10 mouse cellular contexts compared by ENCODE assay signal in genomic region chr5:31047074-31047473, GRCm38 (mm10). TPM values are rescaled to one million over a fixed set of nuclear protein-coding genes. Genes with fewer than 3 reads are reported as not detected.
DNase-seq lines count a peak whose midpoint lies in the region; ATAC-seq and TF ChIP-seq lines count a peak whose summit lies in the region.
"Had no signal": no experiment of that assay in that cellular context is flagged by ENCODE, and none has a peak within 500 bp of the region (broad histone marks: within the 10 kb centered on the region; RNA-seq: fewer than 3 reads in every experiment).

No protein-coding gene starts in this region.

- intact Hi-C loops in heart, postnatal 25 days (cut with DNase I), result no loop called here

- no peak for DNase-seq in heart, postnatal 25 days (ENCODE audit: low spot score)
- no peak for DNase-seq in G1E (ENCODE audit: low spot score)
- DNase-seq in midbrain, embryonic 10.5 days (ENCODE audit: low spot score), result no peak
- no peak for DNase-seq in spleen, postnatal 36 days (ENCODE audit: low spot score in 2 of 2)
- no peak for DNase-seq in layer of hippocampus, adult 11-12 months (ENCODE audit: low spot score)
- no peak for DNase-seq in right cerebral cortex, adult 2 months (ENCODE audit: low spot score in 2 of 2)
- DNase-seq: layer of hippocampus, adult 9-11 months; right cerebral cortex, postnatal 14 days had no signal

- no peaks in the 10 kb centered on the region for H3K9me3 ChIP-seq in heart, embryonic 13.5 days
- no peaks in the 10 kb centered on the region for H3K9me3 ChIP-seq in G1E (replicated peaks)
- no peaks in the 10 kb centered on the region for H3K9me3 ChIP-seq in hindbrain, embryonic 12.5 days (replicated peaks)
- H3K9me3 ChIP-seq in midbrain, embryonic 10.5 days (replicated peaks), result no peaks in the 10 kb centered on the region

- no peak for ATAC-seq in heart, embryonic 13.5 days (ENCODE audit: extremely low read depth, insufficient number of reproducible peaks, low FRiP score, low TSS enrichment)
- ATAC-seq in G1E (ENCODE audit: extremely low read depth, insufficient number of reproducible peaks, low FRiP score, poor library complexity, severe bottlenecking), result no peak
- no peak for ATAC-seq in hindbrain, embryonic 12.5 days (ENCODE audit: low FRiP score)

- H3K4me3 ChIP-seq in heart, embryonic 13.5 days, result peak overlapping the region; percentile 76
- H3K4me3 ChIP-seq in G1E (ENCODE audit: low read depth, low read length), result peak overlapping the region; percentile 83; the same call in 1 of the 2 replicates
- H3K4me3 ChIP-seq in hindbrain, embryonic 12.5 days, result peak overlapping the region; percentile 64; the same call in 1 of the 2 replicates
- H3K4me3 ChIP-seq in midbrain, embryonic 10.5 days, result peak overlapping the region; percentile 76

- no peaks in the 10 kb centered on the region for H3K27me3 ChIP-seq in heart, embryonic 13.5 days (replicated peaks)
- H3K27me3 ChIP-seq in G1E (ENCODE audit: insufficient read depth, low read length), result no peaks in the 10 kb centered on the region
- no peaks in the 10 kb centered on the region for H3K27me3 ChIP-seq in hindbrain, embryonic 12.5 days
- H3K27me3 ChIP-seq in midbrain, embryonic 10.5 days (ENCODE audit: low read depth, poor library complexity, severe bottlenecking), result peaks cover 4% of the 10 kb centered on the region; the same call in 1 of the 2 replicates

- peak overlapping the region; percentile 91 for H3K4me2 ChIP-seq in heart, embryonic 13.5 days
- H3K4me2 ChIP-seq in hindbrain, embryonic 12.5 days (replicated peaks), result peak overlapping the region; percentile 73

- H3K27ac ChIP-seq in heart, embryonic 13.5 days (replicated peaks), result no peak overlapping the region
- no peak overlapping the region for H3K27ac ChIP-seq in hindbrain, embryonic 12.5 days
- 0 out of 2 replicates have a peak overlapping the region, but pooled peaks have one; percentile 91 for H3K27ac ChIP-seq in midbrain, embryonic 10.5 days (replicated peaks)

- WGBS in heart, embryonic 13.5 days, result 64% methylated on average over 5 of the region's 5 CpGs
- WGBS in hindbrain, embryonic 12.5 days, result 81% methylated on average over 5 of the region's 5 CpGs
- WGBS in midbrain, embryonic 10.5 days, result 85% methylated on average over 5 of the region's 5 CpGs

- H3K9ac ChIP-seq in heart, embryonic 13.5 days, result peak overlapping the region; percentile 94
- peak overlapping the region; percentile 80; the same call in 1 of the 2 replicates for H3K9ac ChIP-seq in hindbrain, embryonic 12.5 days

- peaks cover 14% of the 10 kb centered on the region for H3K4me1 ChIP-seq in heart, embryonic 13.5 days
- peaks cover 33% of the 10 kb centered on the region for H3K4me1 ChIP-seq in G1E (ENCODE audit: insufficient read depth, low read depth, low read length)
- H3K4me1 ChIP-seq in hindbrain, embryonic 12.5 days, result peaks cover 9% of the 10 kb centered on the region
- peaks cover 8% of the 10 kb centered on the region for H3K4me1 ChIP-seq in midbrain, embryonic 10.5 days

- TF ChIP-seq CTCF in G1E (IDR thresholded peaks at IDR 0.05; ENCODE audit: low read depth, low read length), result no peak

- H3K36me3 ChIP-seq in heart, embryonic 13.5 days, result peaks cover 27% of the 10 kb centered on the region
- H3K36me3 ChIP-seq in G1E (replicated peaks), result peaks cover 40% of the 10 kb centered on the region
- H3K36me3 ChIP-seq in hindbrain, embryonic 12.5 days, result peaks cover 26% of the 10 kb centered on the region
- H3K36me3 ChIP-seq in midbrain, embryonic 10.5 days, result peaks cover 24% of the 10 kb centered on the region

RNA-seq across cellular contexts. Expression of gene Atraid, which starts 1.0 kb away (rescaled TPM):
- polyA plus RNA-seq in heart, embryonic 13.5 days (2015; fragmentation: Nextera tagmentation; extraction: Ambion mirVana), result 119 and 124 TPM in 2 replicates
- total RNA-seq in heart, postnatal 25 days (2021), result 10 to 100 TPM; 44.1 to 47.0 TPM
- total RNA-seq in G1E (2014; fragmentation: Nextera tagmentation) (81.9 and 89.6 TPM in 2 replicates), G1E (2017) (50.0 and 54.0 TPM in 2 replicates)
- 11.6 and 15.6 TPM in 2 replicates for polyA plus RNA-seq in G1E (2012)
- 119 and 122 TPM in 2 replicates for polyA plus RNA-seq in hindbrain, embryonic 12.5 days (2016; fragmentation: Nextera tagmentation; extraction: Ambion mirVana)
- 80.5 and 99.6 TPM in 2 replicates for polyA plus RNA-seq in midbrain, embryonic 10.5 days (2016; fragmentation: Nextera tagmentation; extraction: Ambion mirVana)

RNA-seq across cellular contexts. Expression of gene Slc5a6, which starts 1.6 kb away (rescaled TPM):
- polyA plus RNA-seq in heart, embryonic 13.5 days (2015; fragmentation: Nextera tagmentation; extraction: Ambion mirVana), result 6.9 and 7.2 TPM in 2 replicates
- total RNA-seq in heart, postnatal 25 days (2021), result 10 to 100 TPM in 1 of 2 experiments, 1 to 10 TPM in 1; 9.9 to 10.5 TPM
- 3.2 and 4.0 TPM in 2 replicates for total RNA-seq in G1E (2014; fragmentation: Nextera tagmentation)
- 2.2 and 5.2 TPM in 2 replicates for total RNA-seq in G1E (2017)
- polyA plus RNA-seq in G1E (2012), result 9.5 and 11.9 TPM in 2 replicates
- polyA plus RNA-seq in hindbrain, embryonic 12.5 days (2016; fragmentation: Nextera tagmentation; extraction: Ambion mirVana), result 13.8 and 14.0 TPM in 2 replicates
- 10.6 and 11.4 TPM in 2 replicates for polyA plus RNA-seq in midbrain, embryonic 10.5 days (2016; fragmentation: Nextera tagmentation; extraction: Ambion mirVana)

RNA-seq across cellular contexts. Expression of gene Cad, which starts 7.5 kb away (rescaled TPM):
- 17.8 and 20.9 TPM in 2 replicates for polyA plus RNA-seq in heart, embryonic 13.5 days (2015; fragmentation: Nextera tagmentation; extraction: Ambion mirVana)
- 10 to 100 TPM; 14.4 to 15.5 TPM for total RNA-seq in heart, postnatal 25 days (2021)
- total RNA-seq in G1E (2014; fragmentation: Nextera tagmentation) (87.7 and 102 TPM in 2 replicates), G1E (2017) (18.5 and 20.2 TPM in 2 replicates)
- polyA plus RNA-seq in G1E (2012), result 426 and 438 TPM in 2 replicates
- 32.2 and 32.4 TPM in 2 replicates for polyA plus RNA-seq in hindbrain, embryonic 12.5 days (2016; fragmentation: Nextera tagmentation; extraction: Ambion mirVana)
- polyA plus RNA-seq in midbrain, embryonic 10.5 days (2016; fragmentation: Nextera tagmentation; extraction: Ambion mirVana), result 52.4 and 53.3 TPM in 2 replicates

RNA-seq across cellular contexts. Expression of gene Dnajc5g, which starts 59.0 kb away (rescaled TPM):
- polyA plus RNA-seq in heart, embryonic 13.5 days (2015; fragmentation: Nextera tagmentation; extraction: Ambion mirVana), result not detected in 2 replicates
- not detected for total RNA-seq in heart, postnatal 25 days (2021)
- total RNA-seq in G1E (2014; fragmentation: Nextera tagmentation), result not detected in 2 replicates
- total RNA-seq in G1E (2017), result not detected in 2 replicates
- polyA plus RNA-seq in G1E (2012), result not detected in 2 replicates
- polyA plus RNA-seq in hindbrain, embryonic 12.5 days (2016; fragmentation: Nextera tagmentation; extraction: Ambion mirVana), result not detected in 2 replicates
- not detected in 2 replicates for polyA plus RNA-seq in midbrain, embryonic 10.5 days (2016; fragmentation: Nextera tagmentation; extraction: Ambion mirVana)
